Mouse (Mus musculus): Measurements from ENCODE around the gene Tns3.

- TF ChIP-seq CTCF (IDR thresholded peaks at IDR 0.05; ENCODE audit: low read depth, low read length), result no peak
- no peak for TF ChIP-seq POLR2A (IDR thresholded peaks at IDR 0.05; ENCODE audit: insufficient read depth, low read length)
- TF ChIP-seq EP300 (IDR thresholded peaks at IDR 0.05; ENCODE audit: insufficient read depth, low read depth, low read length), result no peak
Measured at GRCm38 (mm10) chr11:8396329-8396728, 268.0 kb downstream of the Tns3 start.
